Mouse (Mus musculus) bone marrow macrophage, adult 2 months (primary cell): ENCODE measurements around the gene 3425401B19Rik. TPM values are rescaled to one million over a fixed set of nuclear protein-coding genes. Genes with fewer than 3 reads are reported as not detected.

Experiments used
- H3K27ac ChIP-seq: 2 replicates; pipeline ENCODE4 v1.5.1; 2012; ENCODE audit warnings: low read depth, low read length; ENCODE audit not compliant: insufficient read depth
- H3K4me1 ChIP-seq: 2 replicates; pipeline ENCODE4 v1.6.1; 2012; ENCODE audit warnings: low read length; ENCODE audit not compliant: control insufficient read depth, insufficient read depth
- H3K4me3 ChIP-seq: 2 replicates; pipeline ENCODE4 v1.5.1; 2012; ENCODE audit warnings: mild to moderate bottlenecking, low read length, moderate library complexity; ENCODE audit not compliant: insufficient read depth
- CTCF ChIP-seq: IDR thresholded peaks from 2 replicates; pipeline ENCODE4 v1.5.1; 2012; ENCODE audit warnings: low read depth, mild to moderate bottlenecking, low read length, moderate library complexity
- POLR2A ChIP-seq: IDR thresholded peaks from 2 replicates; pipeline ENCODE4 v1.6.1; 2012; ENCODE audit warnings: mild to moderate bottlenecking, low read depth, low read length, borderline replicate concordance
- polyA plus RNA-seq: library from polyadenylated mRNA; stranded (reverse); fragments of >200 nt; gene quantifications from 2 replicates; pipeline ENCODE4 v1.2.4, GENCODE M21; 2012; ENCODE audit not compliant: missing spikeins, insufficient read depth, insufficient read length

3425401B19Rik gene
- polyA plus RNA-seq, 1 experiment: not detected

DNA sequence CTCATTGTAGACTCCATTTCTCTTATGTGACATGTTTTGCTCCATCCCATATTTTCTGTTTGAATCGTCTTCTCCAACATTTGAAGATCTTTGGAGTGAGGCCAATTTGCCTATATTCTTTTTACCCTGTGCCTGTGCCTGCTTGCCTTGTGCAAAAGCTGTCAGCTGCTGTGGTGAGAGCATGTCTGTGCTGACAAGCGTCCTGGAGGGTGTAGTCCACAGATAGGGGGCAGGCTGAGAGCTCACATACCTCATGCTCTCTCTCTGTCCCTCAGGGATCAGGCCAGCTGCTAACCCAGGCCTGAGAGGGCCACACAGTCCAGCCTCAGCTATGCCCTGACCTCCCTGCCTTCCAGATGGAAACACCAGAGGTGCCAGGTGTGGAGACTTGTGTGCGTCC lies 11.9 kb downstream of the 3425401B19Rik start:
- Histone ChIP-seq H3K27ac (no peak overlapping the region), H3K4me1 (no peaks in the 10 kb centered on the region), H3K4me3 (no peak overlapping the region)
- no peak for TF ChIP-seq CTCF
- no peak for TF ChIP-seq POLR2A

GRCm38 (mm10) chr14:32663099-32663498 lies 22.0 kb downstream of the 3425401B19Rik start:
- Histone ChIP-seq H3K4me1 (no peaks in the 10 kb centered on the region), H3K4me3 (no peak overlapping the region), H3K27ac (no peak overlapping the region)
- no peak for TF ChIP-seq CTCF
- no peak for TF ChIP-seq POLR2A

DNA sequence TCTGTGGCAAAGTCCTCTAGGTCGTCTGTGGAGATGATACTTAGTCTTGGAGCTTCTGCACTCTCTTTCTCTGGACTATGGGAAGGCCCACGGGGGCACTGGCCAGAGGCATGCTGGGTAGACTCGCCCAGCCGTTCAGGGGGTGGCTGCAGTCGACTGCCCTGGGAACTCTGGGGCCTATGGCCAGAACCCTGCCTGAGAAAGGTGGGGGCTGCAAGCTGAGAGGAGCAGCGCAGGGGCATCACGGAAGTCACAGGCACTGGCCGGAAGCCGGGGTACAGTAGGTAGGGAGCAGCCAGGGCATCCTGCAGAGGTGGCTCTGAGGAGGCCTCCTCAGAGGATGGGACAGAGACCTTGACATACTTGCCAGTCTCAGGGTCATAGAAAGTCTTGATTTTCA lies 25.3 kb downstream of the 3425401B19Rik start:
- no peak for TF ChIP-seq POLR2A
- no peak for TF ChIP-seq CTCF
- Histone ChIP-seq H3K27ac (no peak overlapping the region), H3K4me3 (no peak overlapping the region), H3K4me1 (no peaks in the 10 kb centered on the region)

DNA sequence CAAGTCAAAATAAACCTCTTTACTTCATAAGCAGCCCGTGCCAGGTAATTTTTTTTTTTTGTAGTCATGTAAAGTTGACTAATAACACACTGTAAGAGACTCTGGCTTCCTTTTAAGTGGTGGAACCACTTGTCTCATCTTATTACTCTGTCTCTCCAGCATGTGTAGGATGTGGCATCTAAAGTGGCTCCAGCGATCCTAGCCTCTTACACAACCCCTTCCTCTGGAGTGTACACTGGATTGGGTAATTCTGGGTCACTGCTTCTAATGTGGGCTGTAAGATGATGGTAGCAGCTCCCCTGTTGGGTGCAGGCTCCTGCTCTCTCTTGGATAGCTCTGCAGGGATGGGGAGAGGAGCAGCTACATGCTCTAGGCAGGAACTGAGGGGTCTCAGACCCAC lies 46.6 kb downstream of the 3425401B19Rik start:
- H3K4me1 ChIP-seq: no peaks in the 10 kb centered on the region
- H3K4me3 ChIP-seq: no peak overlapping the region
- no peak overlapping the region for H3K27ac ChIP-seq
- TF ChIP-seq CTCF (no peak), POLR2A (no peak)

GRCm38 (mm10) chr14:32634015-32634682 lies 50.9 kb downstream of the 3425401B19Rik start:
- Histone ChIP-seq H3K4me1 (peaks cover 5% of the 10 kb centered on the region; the same call in 1 of the 2 replicates), H3K27ac (no peak overlapping the region), H3K4me3 (no peak overlapping the region)
- TF ChIP-seq CTCF (no peak), POLR2A (no peak)

- TF ChIP-seq CTCF: no peak
- no peak for TF ChIP-seq POLR2A
- no peak overlapping the region for H3K27ac ChIP-seq
- no peak overlapping the region for H3K4me3 ChIP-seq
- H3K4me1 ChIP-seq: peaks cover 6% of the 10 kb centered on the region; the same call in 1 of the 2 replicates
Measured at GRCm38 (mm10) chr14:32632908-32633600, 52.0 kb downstream of the 3425401B19Rik start.

GRCm38 (mm10) chr14:32628584-32628983 lies 56.5 kb downstream of the 3425401B19Rik start:
- Histone ChIP-seq H3K4me3 (no peak overlapping the region), H3K27ac (no peak overlapping the region), H3K4me1 (peaks cover 6% of the 10 kb centered on the region; the same call in 1 of the 2 replicates)
- TF ChIP-seq POLR2A (no peak), CTCF (no peak)

DNA sequence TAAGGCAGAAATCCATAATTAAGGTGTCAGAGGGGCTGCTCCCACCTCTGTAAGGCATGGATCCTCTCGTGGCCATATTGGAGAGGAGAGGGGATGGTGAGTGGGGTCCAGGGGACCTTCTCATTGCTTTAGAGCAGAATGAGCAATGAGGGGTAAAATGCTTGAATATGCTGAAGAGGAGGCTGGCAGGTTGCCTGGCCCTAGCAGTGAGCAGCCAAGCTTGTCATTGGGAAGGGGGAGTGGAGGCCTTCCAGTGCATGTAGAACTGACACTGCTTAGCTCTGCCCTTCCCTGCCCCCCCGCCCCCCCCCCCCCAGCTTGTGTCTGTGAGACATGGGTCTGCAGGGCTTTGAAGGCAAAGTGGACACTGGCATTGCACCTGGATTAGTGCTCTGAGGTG lies 57.8 kb downstream of the 3425401B19Rik start:
- Histone ChIP-seq H3K4me1 (peaks cover 6% of the 10 kb centered on the region; the same call in 1 of the 2 replicates), H3K4me3 (no peak overlapping the region), H3K27ac (no peak overlapping the region)
- TF ChIP-seq CTCF (no peak), POLR2A (no peak)

- H3K4me1 ChIP-seq: peaks cover 6% of the 10 kb centered on the region; the same call in 1 of the 2 replicates
- TF ChIP-seq POLR2A: no peak
- no peak for TF ChIP-seq CTCF
- H3K27ac ChIP-seq: no peak overlapping the region
- H3K4me3 ChIP-seq: no peak overlapping the region
Measured at GRCm38 (mm10) chr14:32624811-32625210, 60.3 kb downstream of the 3425401B19Rik start.

GRCm38 (mm10) chr14:32624245-32624644 lies 60.8 kb downstream of the 3425401B19Rik start:
- no peak for TF ChIP-seq POLR2A
- TF ChIP-seq CTCF: no peak
- Histone ChIP-seq H3K27ac (no peak overlapping the region), H3K4me1 (peaks cover 2% of the 10 kb centered on the region; the same call in 1 of the 2 replicates), H3K4me3 (no peak overlapping the region)

GRCm38 (mm10) chr14:32617253-32617652 lies 67.8 kb downstream of the 3425401B19Rik start:
- Histone ChIP-seq H3K4me1 (no peaks in the 10 kb centered on the region), H3K27ac (no peak overlapping the region), H3K4me3 (no peak overlapping the region)
- TF ChIP-seq CTCF (no peak), POLR2A (no peak)
